Mouse (Mus musculus) C2C12 (cell line): Measurements from ENCODE around the gene Pex11g. TPM values are rescaled to one million over a fixed set of nuclear protein-coding genes. Genes with fewer than 3 reads are reported as not detected.

Experiments used
- H3K27me3 ChIP-seq: one replicate; pipeline ENCODE4 v1.6.1; 2011; ENCODE audit not compliant: control insufficient read depth, insufficient read depth, insufficient read length
- H3K36me3 ChIP-seq: one replicate; pipeline ENCODE4 v1.6.1; 2011; ENCODE audit not compliant: control insufficient read depth, insufficient read depth
- H3K4me3 ChIP-seq: one replicate; pipeline ENCODE4 v1.5.1; 2011; ENCODE audit warnings: mild to moderate bottlenecking, control low read depth; ENCODE audit not compliant: poor library complexity, insufficient read depth, severe bottlenecking
- H3K79me2 ChIP-seq: one replicate; pipeline ENCODE4 v1.6.1; 2011; ENCODE audit not compliant: control insufficient read depth, insufficient read depth
- H3K79me3 ChIP-seq: one replicate; pipeline ENCODE4 v1.6.1; 2011; ENCODE audit warnings: low read depth, control low read depth
- H3ac ChIP-seq: one replicate; pipeline ENCODE3; 2011; ENCODE audit warnings: low read depth; ENCODE audit not compliant: control insufficient read depth, insufficient read length
- CEBPB ChIP-seq: IDR thresholded peaks from one replicate; pipeline ENCODE4 v1.6.1; 2011; ENCODE audit warnings: low read depth, mild to moderate bottlenecking, control low read depth, moderate library complexity
- CTCF ChIP-seq: IDR thresholded peaks from one replicate; pipeline ENCODE4 v1.5.1; 2011; ENCODE audit not compliant: control insufficient read depth, insufficient read depth, insufficient read length
- FOSL1 ChIP-seq: IDR thresholded peaks from one replicate; pipeline ENCODE4 v1.8.0; 2011; ENCODE audit warnings: mild to moderate bottlenecking, low read length; ENCODE audit not compliant: poor library complexity, insufficient read depth, severe bottlenecking
- MAX ChIP-seq: IDR thresholded peaks from one replicate; pipeline ENCODE4 v1.6.1; 2011; ENCODE audit warnings: mild to moderate bottlenecking, control low read depth
- MYOD1 ChIP-seq: IDR thresholded peaks from one replicate; pipeline ENCODE4 v1.6.1; 2011; ENCODE audit warnings: low read depth; ENCODE audit not compliant: control insufficient read depth, insufficient read length
- MYOG ChIP-seq: IDR thresholded peaks from one replicate; pipeline ENCODE4 v1.6.1; 2011; ENCODE audit not compliant: control insufficient read depth, insufficient read length; ENCODE audit errors: extremely low read depth
- USF1 ChIP-seq: IDR thresholded peaks from one replicate; pipeline ENCODE4 v1.6.1; 2011; ENCODE audit warnings: low read depth, mild to moderate bottlenecking, control low read depth, moderate library complexity
- polyA plus RNA-seq: library from polyadenylated mRNA; unstranded; fragments of >200 nt; fragmentation: generic; extraction: Trizol; gene quantifications from one replicate; pipeline ENCODE4 v1.2.1, GENCODE M21; 2012; ENCODE audit warnings: missing spikeins

Pex11g gene
- polyA plus RNA-seq, 1 experiment: 1.5 TPM

GRCm38 (mm10) chr8:3426211-3426610 is 41.3 kb downstream of the Pex11g start:
- H3K36me3 ChIP-seq: peaks cover 19% of the 10 kb centered on the region
- H3K27me3 ChIP-seq: no peaks in the 10 kb centered on the region
- peaks cover 74% of the 10 kb centered on the region for H3K79me2 ChIP-seq
- H3ac ChIP-seq: no peak overlapping the region
- H3K79me3 ChIP-seq: peaks cover 27% of the 10 kb centered on the region
- H3K4me3 ChIP-seq: no peak overlapping the region
- TF ChIP-seq MYOD1: no peak
- TF ChIP-seq MYOG: no peak
- TF ChIP-seq USF1: no peak
- TF ChIP-seq FOSL1: no peak
- TF ChIP-seq MAX: no peak
- TF ChIP-seq CTCF: no peak
- no peak for TF ChIP-seq CEBPB

- peaks cover 78% of the 10 kb centered on the region for H3K79me2 ChIP-seq
- no peak overlapping the region for H3K4me3 ChIP-seq
- H3K27me3 ChIP-seq: no peaks in the 10 kb centered on the region
- peaks cover 22% of the 10 kb centered on the region for H3K36me3 ChIP-seq
- H3K79me3 ChIP-seq: peaks cover 32% of the 10 kb centered on the region
- no peak overlapping the region for H3ac ChIP-seq
- TF ChIP-seq USF1: no peak
- no peak for TF ChIP-seq MYOD1
- no peak for TF ChIP-seq FOSL1
- TF ChIP-seq MYOG: no peak
- no peak for TF ChIP-seq CTCF
- TF ChIP-seq CEBPB: no peak
- no peak for TF ChIP-seq MAX
Measured at GRCm38 (mm10) chr8:3425217-3425616, 42.3 kb downstream of the Pex11g start.

- TF ChIP-seq MYOG: no peak
- no peak for TF ChIP-seq FOSL1
- no peak for TF ChIP-seq CEBPB
- no peak for TF ChIP-seq MAX
Measured at GRCm38 (mm10) chr8:3421507-3421906, 46.0 kb downstream of the Pex11g start.

DNA sequence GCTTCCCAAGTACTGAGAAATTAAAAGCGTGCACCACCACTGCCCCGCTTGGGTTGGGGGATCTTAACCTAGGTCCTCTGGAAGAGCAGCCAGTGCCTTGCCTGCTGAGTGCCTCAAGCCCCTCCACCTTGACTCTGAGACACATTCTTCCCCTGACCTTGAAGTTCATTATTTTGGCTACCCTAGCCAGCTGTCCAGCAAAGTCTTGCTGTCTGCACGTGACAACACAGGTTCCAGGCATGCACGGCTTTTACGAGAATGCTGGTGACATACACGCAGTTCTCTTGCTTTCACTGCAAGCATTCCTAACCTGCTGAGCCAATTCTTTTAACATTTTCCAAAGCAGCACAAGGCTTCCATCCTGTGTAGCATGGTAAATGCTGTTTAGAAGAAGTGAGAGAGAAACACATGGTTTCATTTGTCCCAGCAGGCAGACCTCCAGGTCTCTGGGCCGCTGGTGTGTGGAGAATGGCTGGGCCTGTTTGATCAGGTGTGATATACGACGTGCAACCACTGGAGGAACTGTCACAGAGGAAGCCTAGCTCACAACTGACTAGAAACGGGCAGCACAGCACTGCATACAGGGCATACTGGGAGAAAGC is 47.3 kb downstream of the Pex11g start:
- Histone ChIP-seq H3K36me3 (peaks cover 11% of the 10 kb centered on the region), H3K79me2 (peaks cover 100% of the 10 kb centered on the region), H3K27me3 (no peaks in the 10 kb centered on the region), H3K4me3 (no peak overlapping the region), H3ac (no peak overlapping the region), H3K79me3 (peaks cover 53% of the 10 kb centered on the region)
- no peak for TF ChIP-seq MYOG
- TF ChIP-seq CEBPB: no peak
- TF ChIP-seq USF1: no peak
- TF ChIP-seq MYOD1: no peak

More at GRCm38 (mm10) chr8:3421507-3421906, 46.0 kb downstream of the Pex11g start:
- Histone ChIP-seq H3K79me2 (peaks cover 98% of the 10 kb centered on the region), H3ac (no peak overlapping the region), H3K4me3 (no peak overlapping the region), H3K79me3 (peaks cover 48% of the 10 kb centered on the region), H3K27me3 (no peaks in the 10 kb centered on the region), H3K36me3 (peaks cover 15% of the 10 kb centered on the region)

GRCm38 (mm10) chr8:3418101-3418500 is 49.4 kb downstream of the Pex11g start:
- Histone ChIP-seq H3K27me3 (no peaks in the 10 kb centered on the region), H3ac (no peak overlapping the region), H3K79me2 (peaks cover 100% of the 10 kb centered on the region), H3K79me3 (peaks cover 64% of the 10 kb centered on the region), H3K36me3 (peaks cover 11% of the 10 kb centered on the region), H3K4me3 (no peak overlapping the region)
- TF ChIP-seq CEBPB: no peak
- TF ChIP-seq CTCF: no peak
- peak; percentile 55 for TF ChIP-seq MYOD1
- TF ChIP-seq FOSL1: no peak

DNA sequence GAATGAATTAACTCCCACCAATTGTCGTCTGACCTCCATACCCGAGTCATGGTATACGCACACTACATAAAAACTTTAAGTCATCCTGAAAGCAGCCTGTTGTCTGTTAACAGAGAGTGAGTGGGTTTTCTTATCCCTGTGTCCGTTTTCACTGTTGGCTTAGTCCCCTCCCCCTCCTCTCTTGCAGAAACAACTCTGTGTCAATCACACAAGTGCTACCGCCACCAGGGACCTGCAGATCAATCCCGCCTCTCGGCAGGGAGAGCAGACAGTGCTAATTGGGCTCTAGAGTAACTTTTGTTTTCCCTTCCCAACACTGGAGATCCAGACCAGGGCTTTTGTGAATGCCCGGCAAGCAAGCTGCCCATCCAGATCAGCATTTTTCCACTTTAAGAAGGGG is 50.0 kb downstream of the Pex11g start:
- Histone ChIP-seq H3K36me3 (peaks cover 11% of the 10 kb centered on the region), H3K27me3 (no peaks in the 10 kb centered on the region), H3K79me2 (peaks cover 96% of the 10 kb centered on the region), H3K79me3 (peaks cover 60% of the 10 kb centered on the region), H3ac (no peak overlapping the region), H3K4me3 (no peak overlapping the region)
- TF ChIP-seq FOSL1: no peak
- no peak for TF ChIP-seq USF1
- no peak for TF ChIP-seq MYOG
- TF ChIP-seq MYOD1: no peak
- no peak for TF ChIP-seq CEBPB
